Mouse (Mus musculus) layer of hippocampus, postnatal 25 days (tissue): ENCODE measurements around the gene Lrp5. TPM values are rescaled to one million over a fixed set of nuclear protein-coding genes. Genes with fewer than 3 reads are reported as not detected.

Experiments used
- DNase-seq, 2 experiments: peaks; one replicate each; pipeline ENCODE4 v3.0.0; 2022; ENCODE audit warnings: mixed read lengths in 2 of 2, low spot score in 1 of 2; ENCODE audit errors: extremely low spot score in 1 of 2
- total RNA-seq, 2 experiments: library from RNA; stranded (reverse); gene quantifications; 2 replicates each; pipeline ENCODE4 v1.2.3; 2021

Gene Lrp5
- total RNA-seq, 2 experiments from 2014 or later, result 10.3 to 10.9 TPM

GRCm38 (mm10) chr19:3575276-3575631 lies 111.1 kb downstream of the Lrp5 start:
- peak in 1 of 2 experiments; percentile 57 for DNase-seq

- no peak for DNase-seq
Measured at GRCm38 (mm10) chr19:3574593-3575094, 111.7 kb downstream of the Lrp5 start.

- DNase-seq, result no peak
Measured at GRCm38 (mm10) chr19:3564309-3564708, 122.1 kb downstream of the Lrp5 start.

- no peak for DNase-seq
Measured at GRCm38 (mm10) chr19:3562752-3563151, 123.6 kb downstream of the Lrp5 start.

GRCm38 (mm10) chr19:3562298-3562697 lies 124.1 kb downstream of the Lrp5 start:
- no peak for DNase-seq

- no peak for DNase-seq
Measured at GRCm38 (mm10) chr19:3556169-3556827, 130.1 kb downstream of the Lrp5 start.

GRCm38 (mm10) chr19:3554785-3555184 lies 131.6 kb downstream of the Lrp5 start:
- DNase-seq, result no peak

GRCm38 (mm10) chr19:3551573-3552159 lies 134.7 kb downstream of the Lrp5 start:
- no peak for DNase-seq

- no peak for DNase-seq
Measured at GRCm38 (mm10) chr19:3550101-3550500, 136.3 kb downstream of the Lrp5 start.

GRCm38 (mm10) chr19:3549263-3549662 lies 137.1 kb downstream of the Lrp5 start:
- no peak for DNase-seq

GRCm38 (mm10) chr19:3548311-3548710 lies 138.1 kb downstream of the Lrp5 start:
- DNase-seq, result no peak

- no peak for DNase-seq
Measured at GRCm38 (mm10) chr19:3544995-3545394, 141.4 kb downstream of the Lrp5 start.

- DNase-seq, result no peak
Measured at GRCm38 (mm10) chr19:3542591-3542990, 143.8 kb downstream of the Lrp5 start.

GRCm38 (mm10) chr19:3540997-3541396 lies 145.4 kb downstream of the Lrp5 start:
- no peak for DNase-seq

GRCm38 (mm10) chr19:3540254-3540653 lies 146.1 kb downstream of the Lrp5 start:
- DNase-seq, result no peak

GRCm38 (mm10) chr19:3539456-3539855 lies 146.9 kb downstream of the Lrp5 start:
- DNase-seq, result no peak

- no peak for DNase-seq
Measured at GRCm38 (mm10) chr19:3537658-3538057, 148.7 kb downstream of the Lrp5 start.

- no peak for DNase-seq
Measured at GRCm38 (mm10) chr19:3534945-3535344, 151.4 kb downstream of the Lrp5 start.
